Mouse (Mus musculus) frontal cortex, postnatal 10 days (tissue): ENCODE data around the gene Glul.

Experiments used
- DNase-seq, 2 experiments: peaks; one replicate each; pipeline ENCODE4 v3.0.0; 2022; ENCODE audit warnings: low spot score in 2 of 2, mixed read lengths in 1 of 2

Gene Glul

DNA sequence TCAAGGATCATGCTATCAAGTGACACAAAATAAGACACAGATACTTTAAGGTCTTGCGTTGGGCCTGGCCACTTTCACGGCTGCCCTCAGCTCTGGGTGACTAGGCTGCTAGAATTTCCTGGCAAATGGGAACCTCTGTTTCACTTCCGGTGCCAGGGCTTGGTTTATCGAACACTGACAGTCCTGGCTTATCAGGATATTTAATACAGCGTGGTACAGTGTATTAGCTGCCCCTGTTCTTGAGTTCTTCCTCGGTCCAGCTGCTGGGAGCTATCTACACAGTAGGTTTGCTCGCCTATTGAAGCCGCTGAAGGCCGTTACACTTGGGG lies 10.2 kb downstream of the Glul start:
- no peak for DNase-seq

DNA sequence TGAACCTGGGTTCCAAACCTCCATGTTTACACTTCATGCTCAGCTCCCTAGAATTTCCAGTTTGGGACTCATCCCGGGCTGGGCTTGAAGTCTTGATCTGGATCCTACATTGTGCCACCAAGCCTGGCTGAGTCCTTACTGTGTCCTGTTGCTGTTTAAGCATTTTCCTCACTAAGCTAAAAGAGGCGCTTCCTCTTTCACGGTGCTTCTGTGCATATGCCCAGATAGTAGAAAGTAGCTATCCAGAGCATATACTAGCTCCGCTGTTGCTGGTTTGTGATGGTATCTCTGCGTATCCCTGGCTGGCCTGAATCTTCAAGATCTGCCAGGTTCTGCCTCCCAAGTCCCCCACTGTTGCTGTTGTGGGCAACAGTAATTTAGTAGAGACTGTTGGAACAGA lies 10.7 kb downstream of the Glul start:
- no peak for DNase-seq

DNA sequence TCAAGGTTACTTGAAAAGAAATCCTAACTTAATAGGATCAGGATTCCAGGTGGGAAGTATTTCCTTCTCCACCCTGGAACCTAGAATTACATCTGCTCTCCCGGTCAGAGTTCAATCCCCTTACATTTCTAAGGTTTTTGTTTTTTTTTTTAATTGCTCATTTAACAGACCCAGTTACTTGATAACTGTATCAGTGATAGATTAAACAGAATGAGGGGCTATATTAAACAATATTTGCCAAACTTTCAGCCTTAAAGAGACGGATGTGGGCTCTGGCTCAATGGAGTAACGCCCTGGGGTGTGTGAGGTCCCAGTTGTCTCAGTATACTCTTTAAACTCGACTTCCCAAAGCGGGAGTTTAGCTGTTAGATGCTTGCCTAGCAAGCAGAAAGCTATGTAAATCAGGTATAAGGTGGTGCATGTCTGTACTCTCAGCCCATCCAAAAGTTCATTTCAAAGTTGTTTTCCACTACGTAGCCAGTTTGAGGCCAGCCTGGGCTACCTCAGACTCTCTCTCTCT lies 11.6 kb downstream of the Glul start:
- no peak for DNase-seq

DNA sequence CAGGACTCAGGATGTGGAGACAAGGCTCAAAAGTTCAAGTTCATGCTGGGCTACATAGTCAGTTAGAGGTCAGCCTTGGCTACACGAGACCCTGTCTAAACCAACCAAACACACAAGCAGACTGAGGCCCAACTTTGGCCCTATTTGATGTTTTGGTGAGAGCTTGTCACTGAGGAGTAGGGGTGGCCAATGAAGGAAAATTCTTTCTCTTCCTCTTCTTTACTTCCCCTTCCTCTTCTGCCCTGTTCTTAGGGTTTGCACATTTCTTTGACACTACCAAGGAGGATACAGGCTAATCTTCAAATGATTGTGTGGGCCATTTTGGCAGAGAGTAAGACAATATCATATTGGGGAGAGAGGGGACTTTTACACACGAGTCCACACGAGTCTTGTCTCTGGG lies 14.1 kb downstream of the Glul start:
- DNase-seq, result no peak

DNA sequence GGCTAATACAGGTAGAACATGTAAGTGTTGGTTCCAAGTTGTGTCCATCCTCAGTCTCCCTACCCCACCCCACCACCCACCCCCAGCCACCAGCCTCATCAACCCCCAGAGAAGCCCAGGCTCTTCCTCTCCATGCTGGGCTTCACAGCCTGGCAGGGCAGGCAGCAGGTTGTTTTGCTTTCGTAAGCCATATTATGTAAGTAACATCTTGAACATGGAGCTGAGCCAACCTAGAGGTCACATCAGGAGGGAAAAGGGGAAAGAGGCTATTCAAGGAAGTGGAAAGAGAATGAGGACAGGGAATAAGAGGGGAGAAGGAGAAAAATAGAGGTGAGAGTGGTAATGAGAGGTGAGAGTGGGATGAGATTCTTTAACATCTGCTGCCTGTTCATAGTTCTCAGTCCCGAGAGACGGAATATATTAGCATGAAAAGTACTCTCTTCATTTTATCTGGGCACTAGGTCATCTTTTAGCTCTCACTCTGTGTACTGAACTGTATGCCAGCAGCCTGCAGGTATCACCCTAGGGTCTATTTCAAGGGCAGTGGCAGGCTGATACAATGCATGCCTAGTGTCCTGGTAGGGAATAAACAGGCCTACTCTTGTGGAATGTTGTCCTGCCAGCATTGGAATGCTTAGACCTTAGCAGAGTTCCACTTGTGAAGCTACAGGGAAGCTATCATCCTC lies 18.9 kb downstream of the Glul start:
- DNase-seq, result no peak

DNA sequence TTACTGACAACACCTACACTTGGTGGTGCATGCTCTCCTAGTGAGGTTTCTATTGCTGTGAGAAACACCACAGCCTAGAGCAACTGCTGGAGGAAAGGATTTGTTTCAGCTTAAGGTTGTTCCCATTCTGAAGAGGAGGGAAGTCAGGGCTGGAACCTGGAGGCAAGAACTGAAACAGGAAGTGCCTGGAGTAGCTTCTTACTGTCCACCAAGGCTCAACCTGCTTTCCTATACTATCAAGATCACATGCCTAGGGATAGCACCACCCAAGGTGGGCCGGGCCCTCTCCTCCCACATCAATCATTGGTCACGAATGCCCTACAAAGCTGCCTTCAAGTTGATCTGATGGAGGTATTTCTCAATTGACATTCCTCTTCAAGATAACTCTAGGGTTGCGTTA lies 21.9 kb downstream of the Glul start:
- DNase-seq, result no peak

DNA sequence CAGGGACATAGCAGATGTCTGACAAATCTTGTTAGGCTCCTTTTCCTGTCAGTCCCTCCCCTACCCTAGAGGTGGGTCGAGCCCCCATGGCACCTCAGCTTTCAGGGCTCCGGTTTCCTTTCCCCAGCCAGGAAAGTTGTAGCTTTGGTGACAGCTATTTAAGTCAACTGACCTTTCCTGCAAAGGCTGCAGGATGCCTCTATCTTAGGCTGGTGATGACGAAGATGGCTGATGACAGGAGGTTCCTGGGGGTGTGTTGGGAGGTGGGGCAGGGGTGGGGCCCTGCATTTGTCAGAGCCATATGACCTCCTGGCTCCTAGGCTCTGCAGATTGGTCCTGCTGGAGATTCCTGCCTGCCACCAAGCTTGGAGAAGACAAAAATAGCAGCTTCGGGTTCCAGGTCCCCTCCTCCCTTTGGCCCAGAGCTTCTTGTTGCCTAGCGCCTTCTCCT lies 22.9 kb downstream of the Glul start:
- no peak for DNase-seq

DNA sequence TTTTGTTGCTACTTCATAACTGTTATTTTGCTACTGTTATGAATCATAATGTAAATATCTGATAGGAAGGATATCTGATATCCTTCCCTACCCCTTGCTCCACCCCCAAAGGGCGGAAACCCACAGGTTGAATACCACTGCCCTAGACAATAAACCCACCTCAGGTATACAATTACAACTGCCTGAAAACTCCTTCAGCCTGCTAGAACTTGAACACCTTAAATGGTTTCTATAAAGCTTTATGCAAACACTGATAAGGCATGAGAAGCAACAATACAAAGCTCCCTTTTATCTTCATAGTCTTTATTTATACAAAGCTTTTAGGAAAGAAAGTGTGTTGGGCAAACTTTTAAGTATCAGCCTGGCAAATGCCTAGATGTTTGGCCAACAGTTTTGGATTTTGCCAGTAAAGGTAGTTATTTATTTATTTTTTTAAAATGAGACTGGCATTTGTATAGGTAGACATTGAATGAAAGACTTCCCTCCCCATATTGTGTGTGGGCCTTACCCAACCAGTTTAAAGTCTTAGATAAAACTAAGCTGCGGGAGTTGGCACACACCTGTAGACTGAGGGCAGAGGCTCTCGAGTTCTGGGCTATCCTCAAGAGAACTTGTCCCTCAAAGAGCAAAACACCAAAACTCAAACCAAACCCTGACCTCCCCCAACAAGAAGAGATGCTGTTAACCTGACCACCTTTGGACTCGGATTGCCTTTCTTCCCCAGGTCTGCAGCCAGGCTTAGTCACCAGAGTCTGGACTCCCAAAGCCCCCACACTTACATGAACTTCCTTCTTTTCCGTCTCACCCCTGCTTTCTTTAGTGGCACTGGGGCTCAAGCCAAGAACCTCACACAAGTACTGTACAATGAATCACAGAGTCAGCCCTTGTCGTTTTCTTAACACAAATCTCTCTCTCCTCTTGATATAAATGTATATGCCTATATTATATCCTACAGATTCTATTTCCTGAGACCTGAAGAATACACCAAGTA lies 24.9 kb downstream of the Glul start:
- no peak for DNase-seq

DNA sequence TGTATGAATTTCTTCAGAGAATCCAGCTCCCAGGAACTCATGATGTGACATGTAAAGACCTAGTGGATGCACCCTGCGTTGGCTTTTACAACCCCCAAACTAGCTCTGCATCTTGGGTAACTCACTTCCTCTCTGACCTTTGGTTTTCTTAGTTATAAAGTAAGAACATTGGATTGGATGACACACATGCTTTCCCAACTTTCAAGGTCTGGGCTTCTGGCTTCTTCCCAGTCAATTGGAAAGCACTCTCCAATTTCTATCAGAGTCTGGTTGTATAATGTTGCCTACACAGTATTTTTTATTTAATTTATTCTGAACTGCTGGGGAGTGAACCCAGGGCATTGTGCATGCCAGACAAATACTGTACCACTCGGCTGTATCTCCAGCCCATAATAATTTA lies 30.7 kb downstream of the Glul start:
- DNase-seq, result no peak

DNA sequence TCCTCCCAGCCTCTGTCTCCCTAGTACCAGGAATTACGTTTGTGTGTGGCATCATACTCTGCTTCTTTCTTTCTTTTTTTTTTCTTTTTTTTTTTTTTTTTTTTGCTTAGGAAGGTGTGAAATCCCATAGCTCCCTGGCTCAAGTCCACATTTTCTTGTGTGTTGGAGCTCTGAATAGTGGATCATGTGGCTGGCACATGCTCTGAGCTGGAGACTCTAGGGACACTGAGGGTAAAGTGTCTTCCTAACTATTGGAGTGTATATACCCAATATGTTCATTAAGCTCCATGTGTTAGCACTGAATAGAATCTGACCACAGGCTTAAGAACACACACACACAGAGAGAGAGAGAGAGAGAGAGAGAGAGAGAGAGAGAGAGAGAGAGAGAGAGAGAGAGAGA lies 34.0 kb downstream of the Glul start:
- DNase-seq, result no peak

DNA sequence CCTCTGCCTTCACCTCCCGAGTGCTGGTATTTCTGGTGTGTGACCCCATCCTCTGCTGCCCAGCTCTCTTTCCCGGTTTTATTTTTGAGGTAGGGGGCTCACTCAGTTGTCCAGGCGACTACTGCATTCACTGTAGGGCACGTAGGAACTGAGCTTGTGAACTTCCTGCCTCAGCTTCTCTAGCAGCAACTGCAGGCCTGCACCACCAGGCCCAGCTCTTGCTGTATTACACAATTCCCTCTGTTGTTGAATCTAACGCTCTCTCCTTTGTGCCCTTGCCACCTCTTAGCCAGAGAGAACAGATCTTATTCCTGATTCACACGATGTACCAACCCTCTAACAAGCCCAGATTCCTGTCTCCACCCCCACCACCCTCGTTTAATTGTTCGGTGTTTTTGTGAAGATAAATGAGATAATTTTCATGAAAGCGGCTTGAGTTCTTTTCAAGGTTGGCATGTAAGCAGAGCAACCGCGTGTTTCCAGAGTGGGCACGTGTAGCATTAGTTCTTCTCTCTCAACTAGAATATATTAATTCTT lies 36.2 kb downstream of the Glul start:
- no peak for DNase-seq

DNA sequence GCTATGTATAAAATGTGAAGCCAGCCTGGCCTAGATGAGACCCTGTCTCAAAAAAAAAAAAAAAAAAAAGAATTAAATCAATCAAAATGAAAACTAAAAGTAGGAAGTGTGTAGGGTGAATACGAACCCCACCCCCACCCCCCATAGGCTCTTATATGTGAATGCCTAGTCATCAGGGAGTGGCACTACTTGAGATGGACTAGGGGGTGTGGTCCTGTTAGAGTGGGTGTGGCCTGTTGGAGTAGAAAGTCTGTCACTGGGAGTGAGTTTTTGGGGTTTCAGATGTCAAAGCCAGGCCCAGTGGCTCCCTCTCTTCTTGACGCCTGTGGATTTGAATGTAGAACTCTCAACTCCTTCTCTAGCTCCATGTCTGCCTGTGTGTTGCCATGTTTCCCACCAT lies 37.3 kb downstream of the Glul start:
- DNase-seq, result no peak

DNA sequence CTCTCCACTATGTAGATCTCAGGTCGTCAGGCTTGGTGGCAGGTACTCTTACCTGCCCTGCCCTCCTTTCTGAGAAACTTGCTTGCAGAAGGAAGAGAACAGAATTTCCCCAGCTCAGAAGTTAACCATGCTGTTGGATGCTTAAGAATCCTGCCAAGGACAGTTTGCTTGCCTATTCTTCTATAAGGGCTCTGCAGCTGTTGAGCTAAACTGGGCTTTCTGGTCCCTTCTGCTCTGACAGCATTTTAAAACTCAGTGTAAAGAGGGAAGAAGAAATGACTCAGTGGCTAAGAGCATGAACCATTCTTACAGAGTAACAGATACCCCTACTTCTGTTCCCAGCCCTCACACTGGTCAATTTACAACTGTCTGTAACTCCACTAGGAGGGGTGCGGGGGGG lies 41.2 kb downstream of the Glul start:
- no peak for DNase-seq

DNA sequence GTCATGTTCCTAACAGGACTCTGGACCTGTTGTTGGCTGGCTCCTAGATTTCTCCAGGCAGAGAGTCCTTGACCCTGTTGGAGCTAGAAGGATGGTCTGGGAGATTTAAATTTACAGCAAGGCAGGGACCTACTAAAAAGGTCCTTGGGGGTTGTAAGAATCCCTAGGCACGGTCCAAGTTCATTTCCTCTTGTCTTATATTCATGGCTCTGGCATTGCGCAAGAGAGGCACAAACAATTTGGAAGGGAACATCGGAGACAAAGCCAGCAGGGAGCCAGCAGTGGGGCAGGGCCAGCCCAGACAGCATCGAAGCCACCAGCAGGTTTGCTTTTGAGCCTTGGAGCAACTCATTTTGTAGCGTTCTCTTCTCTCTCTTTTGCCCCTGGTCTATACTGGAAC lies 45.4 kb downstream of the Glul start:
- no peak for DNase-seq

DNA sequence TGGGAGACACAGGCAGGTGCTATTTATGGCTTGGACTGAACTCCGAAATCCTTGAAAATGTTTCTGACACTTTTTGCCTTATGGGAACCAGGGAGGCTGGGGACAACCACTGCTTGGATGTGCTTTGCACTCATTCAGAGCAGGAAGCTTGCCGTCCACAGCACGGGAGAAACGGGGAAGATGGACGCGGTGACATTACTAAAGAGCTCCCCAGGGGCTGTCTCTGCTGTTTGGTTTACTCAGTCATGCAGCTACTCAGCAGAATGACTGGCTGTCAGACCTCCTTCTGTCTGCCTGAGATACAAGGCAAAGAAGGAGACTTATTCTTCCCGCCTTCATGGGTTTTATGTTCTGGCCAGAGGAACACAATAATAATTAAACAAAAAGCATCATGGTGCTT lies 47.2 kb downstream of the Glul start:
- no peak for DNase-seq

DNA sequence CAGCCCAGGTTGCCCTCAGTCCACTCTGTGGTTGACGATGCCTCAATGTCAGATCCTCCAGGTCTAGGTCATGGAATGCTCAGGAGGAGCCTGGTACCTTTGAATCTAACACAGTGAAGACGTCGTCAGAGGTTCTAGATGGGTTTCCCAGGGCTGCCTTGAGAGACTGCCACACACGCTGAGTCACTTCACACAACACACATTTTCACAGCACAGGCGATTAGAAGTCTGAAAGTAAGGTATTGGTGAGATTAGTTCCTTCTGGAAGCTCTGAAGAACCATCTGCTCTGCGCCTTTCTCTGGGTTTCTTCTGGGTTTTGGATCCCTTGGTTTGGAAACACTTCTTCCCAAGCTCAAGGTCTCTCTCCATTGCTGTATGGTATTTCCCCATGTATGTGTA lies 48.1 kb downstream of the Glul start:
- DNase-seq, result no peak

DNA sequence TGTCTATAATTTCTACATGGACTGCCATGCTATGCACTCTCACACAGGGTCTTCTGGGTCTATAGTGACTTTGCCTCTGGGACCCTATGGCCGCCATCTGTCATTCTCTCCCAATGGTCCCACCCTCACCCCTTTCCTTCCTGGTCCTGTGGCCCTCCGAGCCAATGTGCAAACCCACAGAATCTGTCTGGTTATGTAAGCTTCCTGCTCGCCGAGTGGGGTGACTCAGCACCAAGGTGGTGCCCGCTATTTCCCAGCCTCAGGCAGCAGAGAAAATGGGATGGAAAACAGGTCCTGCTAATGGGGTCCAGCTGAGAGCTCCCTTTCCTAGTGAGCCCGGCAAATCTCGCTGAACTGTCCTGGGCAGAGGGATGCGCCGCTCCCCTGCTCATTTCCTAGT lies 53.5 kb downstream of the Glul start:
- DNase-seq, result no peak

DNA sequence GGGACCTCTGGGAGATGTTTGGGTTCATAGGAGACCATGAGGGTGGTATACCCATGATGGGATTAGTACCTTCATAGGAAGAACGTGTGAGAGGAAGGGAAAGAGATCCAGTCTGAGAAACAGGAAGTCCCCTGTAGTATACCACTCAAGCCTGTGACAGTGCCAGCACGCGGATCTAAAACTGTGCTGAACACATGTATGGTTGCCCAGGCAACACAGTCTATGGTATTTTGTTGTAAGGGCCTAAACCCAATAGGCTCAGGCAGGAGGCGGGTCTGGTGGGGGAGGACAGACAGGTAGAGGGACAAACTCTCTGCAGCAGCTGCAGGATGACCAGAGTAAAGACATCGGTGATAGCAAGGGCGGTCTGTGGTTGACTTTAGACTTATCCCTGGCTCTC lies 54.1 kb downstream of the Glul start:
- no peak for DNase-seq

DNA sequence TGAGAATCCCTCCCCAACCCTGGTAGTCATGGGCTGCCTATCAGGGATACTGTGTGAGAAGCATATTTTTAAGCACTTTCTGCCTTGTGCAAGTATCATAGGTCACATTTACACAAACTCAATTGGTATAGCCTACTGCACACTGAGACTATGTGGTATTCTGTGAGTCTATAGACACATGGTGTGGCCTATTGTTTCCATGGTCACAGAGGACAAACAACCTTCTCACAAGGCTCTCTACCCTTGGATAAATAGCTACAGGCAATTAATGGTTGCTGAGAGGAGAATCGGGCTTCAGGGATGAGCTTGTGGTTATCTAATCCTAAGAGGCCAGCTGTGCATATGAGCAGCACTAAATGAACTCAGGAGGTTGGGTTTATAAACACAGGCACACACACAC lies 58.1 kb downstream of the Glul start:
- no peak for DNase-seq
